Mouse (Mus musculus) hindbrain, embryonic 10.5 days (tissue): ENCODE data around the gene Slc22a14. TPM values are rescaled to one million over a fixed set of nuclear protein-coding genes. Genes with fewer than 3 reads are reported as not detected.

ENCODE experiments used
- DNase-seq: peaks from one replicate; pipeline ENCODE4 v3.0.0-alpha.2; 2017; ENCODE audit warnings: low spot score
- H3K27ac ChIP-seq: fragments of 300-500 bp; sonication (generic); 2 replicates; pipeline ENCODE4 v1.5.1; 2016; ENCODE audit warnings: mild to moderate bottlenecking, moderate library complexity
- H3K27me3 ChIP-seq: fragments of 300-500 bp; sonication (generic); 2 replicates; pipeline ENCODE4 v1.6.1; 2016; ENCODE audit warnings: mild to moderate bottlenecking; ENCODE audit not compliant: poor library complexity, insufficient read depth, severe bottlenecking
- H3K36me3 ChIP-seq: fragments of 300-500 bp; sonication (generic); 2 replicates; pipeline ENCODE4 v1.6.1; 2016; ENCODE audit warnings: mild to moderate bottlenecking, moderate library complexity
- H3K4me1 ChIP-seq: fragments of 300-500 bp; sonication (generic); replicated peaks from 2 replicates; pipeline ENCODE4 v1.6.1; 2016; ENCODE audit warnings: mild to moderate bottlenecking
- H3K4me3 ChIP-seq: fragments of 300-500 bp; sonication (generic); 2 replicates; pipeline ENCODE4 v1.5.1; 2016; ENCODE audit warnings: mild to moderate bottlenecking, moderate library complexity
- H3K9me3 ChIP-seq: fragments of 300-500 bp; sonication (generic); 2 replicates; pipeline ENCODE4 v1.6.1; 2016; ENCODE audit warnings: mild to moderate bottlenecking, moderate library complexity
- WGBS: fragments of 180-500 bp; shearing (Covaris S2); methylation state at CpG from one replicate; pipeline ENCODE4 v1.1.7; 2016; 5-methylcytosine and 5-hydroxymethylcytosine counted together
- polyA plus RNA-seq: library from polyadenylated mRNA; unstranded; fragments of >200 nt; fragmentation: Nextera tagmentation; extraction: Ambion mirVana; gene quantifications from 2 replicates; pipeline ENCODE4 v1.2.1, GENCODE M21; 2016

Slc22a14 gene
- polyA plus RNA-seq, 1 experiment from 2014 or later = 0.10 TPM

DNA sequence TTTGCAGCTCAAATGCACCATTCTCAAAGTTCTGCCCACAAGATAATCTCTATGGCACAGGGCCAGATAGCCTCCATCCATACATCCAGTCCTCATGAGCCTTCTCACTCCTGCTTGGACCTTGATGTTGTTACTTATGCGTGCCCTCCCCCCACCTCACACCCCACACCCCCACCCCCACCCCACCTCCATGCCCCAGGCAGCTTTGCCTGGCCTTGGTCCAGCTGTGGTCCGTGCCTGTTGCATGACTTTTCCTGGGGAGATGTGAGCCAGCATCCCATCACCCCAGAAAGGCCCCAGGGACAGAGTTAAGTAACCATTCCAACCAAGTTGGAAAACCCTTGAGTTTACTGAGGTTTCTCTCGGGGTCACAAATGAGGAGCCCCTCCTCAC lies 245.2 kb downstream of the Slc22a14 start:
- WGBS = 80% methylated on average over 3 of the region's 3 CpGs
- Histone ChIP-seq H3K4me1 (peaks cover 40% of the 10 kb centered on the region), H3K36me3 (no peaks in the 10 kb centered on the region), H3K4me3 (no peak overlapping the region), H3K27ac (no peak overlapping the region; the same call in 1 of the 2 replicates), H3K27me3 (no peaks in the 10 kb centered on the region), H3K9me3 (no peaks in the 10 kb centered on the region)
- DNase-seq = no peak

Other genes starting within 250 kb of the Slc22a14 start
- gene Acaa1b, start 208.5 kb downstream of the Slc22a14 start, polyA plus RNA-seq = 1.3 and 1.5 TPM in 2 replicates
- not detected in 2 replicates for gene Gm47289, start 206.4 kb downstream of the Slc22a14 start, polyA plus RNA-seq
- gene Slc22a13, start 156.5 kb downstream of the Slc22a14 start, polyA plus RNA-seq = not detected in 2 replicates
- gene Oxsr1, start 43.1 kb downstream of the Slc22a14 start, polyA plus RNA-seq = 14.3 and 14.7 TPM in 2 replicates
- gene Acaa1a, start 25.9 kb downstream of the Slc22a14 start, polyA plus RNA-seq = 73.5 and 81.5 TPM in 2 replicates
- gene Myd88, start 24.1 kb downstream of the Slc22a14 start, polyA plus RNA-seq = 8.2 and 8.4 TPM in 2 replicates
- 6.6 and 7.0 TPM in 2 replicates for gene Xylb, start 8.2 kb downstream of the Slc22a14 start, polyA plus RNA-seq
- 74.3 and 80.3 TPM in 2 replicates for gene Acvr2b, start 36.6 kb upstream of the Slc22a14 start, polyA plus RNA-seq
- 37.2 and 39.4 TPM in 2 replicates for gene Exog, start 79.4 kb upstream of the Slc22a14 start, polyA plus RNA-seq
- 0.55 and 0.93 TPM in 2 replicates for gene Scn5a, start 213.5 kb upstream of the Slc22a14 start, polyA plus RNA-seq